Mouse (Mus musculus) heart, embryonic 16.5 days (tissue): ENCODE measurements around the gene Gm44579. TPM values are rescaled to one million over a fixed set of nuclear protein-coding genes. Genes with fewer than 3 reads are reported as not detected.
A peak's percentile ranks its signal among the peaks of the same experiment; 100 is the strongest.

ENCODE experiments used
- ATAC-seq: fragments of 200-750 bp; cut with Nextera tagmentation; replicated peaks from 2 replicates; pipeline ENCODE4 v1.8.0; 2017; ENCODE audit warnings: moderate number of reproducible peaks; ENCODE audit not compliant: insufficient read depth, low FRiP score; ENCODE audit errors: extremely low read depth
- H3K27ac ChIP-seq: fragments of 300-500 bp; sonication (generic); 2 replicates; pipeline ENCODE4 v1.5.1; 2014; ENCODE audit warnings: mild to moderate bottlenecking, low read length, control low read depth, moderate library complexity
- H3K27me3 ChIP-seq: fragments of 300-500 bp; sonication (generic); 2 replicates; pipeline ENCODE4 v1.6.1; 2014; ENCODE audit warnings: low read length, mixed read lengths; ENCODE audit not compliant: control insufficient read depth, insufficient read depth
- H3K36me3 ChIP-seq: fragments of 300-500 bp; sonication (generic); 2 replicates; pipeline ENCODE4 v1.6.1; 2014; ENCODE audit not compliant: control insufficient read depth, insufficient read depth
- H3K4me1 ChIP-seq: fragments of 300-500 bp; sonication (generic); 2 replicates; pipeline ENCODE4 v1.6.1; 2014; ENCODE audit warnings: low read length, mixed read lengths; ENCODE audit not compliant: control insufficient read depth, insufficient read depth
- H3K4me2 ChIP-seq: fragments of 300-500 bp; sonication (generic); 2 replicates; pipeline ENCODE4 v1.6.1; 2014; ENCODE audit warnings: low read depth, mild to moderate bottlenecking, control low read depth, low read length
- H3K4me3 ChIP-seq: fragments of 300-500 bp; sonication (generic); 2 replicates; pipeline ENCODE4 v1.5.1; 2014; ENCODE audit warnings: mild to moderate bottlenecking, control low read depth, low read length
- H3K9ac ChIP-seq: fragments of 300-500 bp; sonication (generic); 2 replicates; pipeline ENCODE4 v1.6.1; 2014; ENCODE audit warnings: low read length, control low read depth
- H3K9me3 ChIP-seq: fragments of 300-500 bp; sonication (generic); replicated peaks from 2 replicates; pipeline ENCODE4 v1.6.1; 2016; ENCODE audit warnings: low read length; ENCODE audit not compliant: control insufficient read depth
- WGBS: fragments of 180-500 bp; shearing (Covaris S2); extraction: QIAGEN DNeasy Blood & Tissue Kit; methylation state at CpG from one replicate; pipeline ENCODE4 v1.1.7; 2014; 5-methylcytosine and 5-hydroxymethylcytosine counted together
- polyA plus RNA-seq: library from polyadenylated mRNA; unstranded; fragments of >200 nt; fragmentation: Nextera tagmentation; extraction: Ambion mirVana; gene quantifications from 2 replicates; pipeline ENCODE4 v1.2.1, GENCODE M21; 2015

Gene Gm44579
- polyA plus RNA-seq, 1 experiment from 2014 or later: not detected

DNA sequence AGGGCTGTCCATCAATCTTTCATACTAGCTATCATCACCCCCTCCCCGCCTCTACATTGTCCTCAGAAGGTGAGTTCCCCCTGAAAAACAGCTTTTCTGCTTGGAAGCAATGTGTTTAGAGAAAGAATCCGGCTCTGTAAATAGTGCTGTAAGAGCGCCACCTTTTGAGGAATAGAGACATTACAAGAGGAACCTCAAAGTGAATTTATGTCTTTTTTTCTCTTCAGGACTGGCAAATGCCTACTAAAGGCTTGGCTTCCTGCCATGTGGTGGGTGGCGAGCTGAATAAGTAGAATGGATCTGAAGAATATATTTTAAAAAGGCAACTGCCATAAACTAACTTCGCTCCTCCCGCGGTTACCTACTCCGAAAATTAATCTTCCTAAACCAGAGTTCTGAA, 47.0 kb downstream of the Gm44579 start:
- Histone ChIP-seq H3K4me1 (no peaks in the 10 kb centered on the region), H3K4me3 (no peak overlapping the region), H3K4me2 (no peak overlapping the region), H3K27ac (no peak overlapping the region), H3K9ac (no peak overlapping the region), H3K9me3 (no peaks in the 10 kb centered on the region), H3K27me3 (peaks cover 27% of the 10 kb centered on the region), H3K36me3 (no peaks in the 10 kb centered on the region)
- ATAC-seq: no peak
- 38% methylated on average over 8 of the region's 8 CpGs for WGBS

DNA sequence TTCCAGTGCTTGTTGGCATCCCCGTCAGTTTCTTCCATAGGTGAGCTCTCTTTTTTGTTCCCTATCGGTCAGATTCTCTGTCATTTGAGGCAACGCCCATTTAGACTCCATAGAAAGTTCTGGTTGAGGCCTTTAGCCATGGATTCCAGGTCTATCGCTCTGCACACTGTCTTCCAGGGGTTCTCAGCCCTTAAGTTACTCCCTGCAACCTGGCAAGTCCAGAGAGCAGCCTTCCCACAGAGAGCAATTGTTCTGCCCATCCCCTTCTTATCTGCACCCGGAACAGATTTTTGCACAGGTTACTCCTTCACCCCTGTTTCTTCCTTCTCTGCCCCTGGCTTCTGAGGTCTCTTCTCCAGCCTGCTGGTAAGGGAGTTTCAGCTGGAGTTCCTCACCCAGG, 48.7 kb downstream of the Gm44579 start:
- Histone ChIP-seq H3K27me3 (peaks cover 43% of the 10 kb centered on the region), H3K27ac (no peak overlapping the region), H3K9ac (no peak overlapping the region), H3K4me2 (no peak overlapping the region), H3K4me3 (no peak overlapping the region), H3K9me3 (no peaks in the 10 kb centered on the region), H3K4me1 (peaks cover 7% of the 10 kb centered on the region; the same call in 1 of the 2 replicates), H3K36me3 (no peaks in the 10 kb centered on the region)
- no peak for ATAC-seq
- WGBS: 69% methylated on average over 5 of the region's 5 CpGs

DNA sequence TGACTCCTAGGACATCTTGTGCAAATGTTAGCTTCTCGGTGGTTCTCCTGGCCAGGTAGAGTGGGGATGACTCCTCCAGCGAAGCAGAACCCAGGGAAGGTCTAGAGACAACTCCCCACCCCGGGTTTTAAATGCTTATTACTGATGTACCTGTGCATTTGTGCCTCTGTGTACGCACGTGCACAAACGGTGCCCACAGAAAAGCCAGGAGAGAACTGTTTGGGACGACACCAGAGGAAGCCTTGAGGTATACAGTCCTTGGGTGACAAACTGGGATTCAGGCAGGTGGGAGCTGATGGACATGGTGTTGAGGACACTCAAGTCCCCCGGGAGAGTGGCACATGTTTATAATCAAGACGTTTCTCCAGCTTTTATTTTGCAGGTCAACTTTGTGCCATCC, 49.9 kb downstream of the Gm44579 start:
- no peak overlapping the region for H3K4me3 ChIP-seq
- no peaks in the 10 kb centered on the region for H3K36me3 ChIP-seq
- H3K4me1 ChIP-seq: peaks cover 11% of the 10 kb centered on the region; the same call in 1 of the 2 replicates
- peaks cover 46% of the 10 kb centered on the region for H3K27me3 ChIP-seq
- 70% methylated on average over 9 of the region's 9 CpGs for WGBS
- H3K9ac ChIP-seq: no peak overlapping the region
- H3K9me3 ChIP-seq: no peaks in the 10 kb centered on the region
- H3K4me2 ChIP-seq: no peak overlapping the region
- H3K27ac ChIP-seq: no peak overlapping the region
- no peak for ATAC-seq

DNA sequence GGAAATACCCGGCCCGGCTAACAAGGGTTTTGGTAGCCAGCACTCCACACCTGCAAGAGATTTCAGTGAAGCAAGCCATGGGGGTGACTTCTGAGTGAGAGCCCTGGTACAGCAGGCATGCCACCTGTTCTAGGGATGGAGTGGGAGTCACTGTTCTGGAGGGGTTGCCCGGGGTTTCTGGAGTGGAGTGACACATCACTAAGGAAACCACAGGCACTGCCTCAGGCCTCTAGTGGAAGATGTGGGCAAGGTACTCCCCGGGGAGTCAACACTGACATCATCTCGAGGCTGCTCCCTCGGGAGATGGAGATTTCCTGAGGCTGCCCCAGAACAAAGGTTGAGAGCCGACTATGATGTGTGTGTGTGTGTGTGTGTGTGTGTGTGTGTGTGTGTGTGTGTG, 50.4 kb downstream of the Gm44579 start:
- H3K27me3 ChIP-seq: peaks cover 49% of the 10 kb centered on the region
- H3K4me3 ChIP-seq: no peak overlapping the region
- H3K9me3 ChIP-seq: no peaks in the 10 kb centered on the region
- no peak overlapping the region for H3K9ac ChIP-seq
- 31% methylated on average over 7 of the region's 7 CpGs for WGBS
- no peaks in the 10 kb centered on the region for H3K36me3 ChIP-seq
- H3K27ac ChIP-seq: no peak overlapping the region
- no peak for ATAC-seq
- peaks cover 11% of the 10 kb centered on the region; the same call in 1 of the 2 replicates for H3K4me1 ChIP-seq
- H3K4me2 ChIP-seq: no peak overlapping the region

DNA sequence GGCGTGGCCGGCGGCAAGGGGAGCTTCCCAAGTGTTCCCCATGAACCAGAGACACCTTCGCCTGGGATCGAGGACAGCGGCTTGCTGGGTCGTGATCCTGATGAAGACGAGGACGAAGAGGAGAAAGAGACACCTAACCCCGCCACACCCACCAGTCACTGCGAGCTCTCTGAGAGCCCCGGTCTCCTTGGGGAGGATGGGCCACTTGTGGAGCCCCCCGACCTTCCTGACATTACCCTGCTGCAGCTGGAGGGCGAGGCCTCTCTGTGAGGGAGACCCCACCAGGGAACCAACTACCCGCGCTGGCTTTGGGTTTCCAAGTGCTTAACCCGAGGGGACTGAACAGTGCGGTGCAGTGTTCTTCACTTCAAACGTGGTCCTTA, 52.2 kb downstream of the Gm44579 start:
- Histone ChIP-seq H3K27ac (no peak overlapping the region), H3K4me2 (peak overlapping the region; percentile 69), H3K36me3 (no peaks in the 10 kb centered on the region), H3K9me3 (no peaks in the 10 kb centered on the region), H3K9ac (no peak overlapping the region), H3K4me1 (peaks cover 11% of the 10 kb centered on the region; the same call in 1 of the 2 replicates), H3K27me3 (peaks cover 52% of the 10 kb centered on the region), H3K4me3 (peak overlapping the region; percentile 53)
- 12% methylated on average over 19 of the region's 19 CpGs for WGBS
- ATAC-seq: no peak

DNA sequence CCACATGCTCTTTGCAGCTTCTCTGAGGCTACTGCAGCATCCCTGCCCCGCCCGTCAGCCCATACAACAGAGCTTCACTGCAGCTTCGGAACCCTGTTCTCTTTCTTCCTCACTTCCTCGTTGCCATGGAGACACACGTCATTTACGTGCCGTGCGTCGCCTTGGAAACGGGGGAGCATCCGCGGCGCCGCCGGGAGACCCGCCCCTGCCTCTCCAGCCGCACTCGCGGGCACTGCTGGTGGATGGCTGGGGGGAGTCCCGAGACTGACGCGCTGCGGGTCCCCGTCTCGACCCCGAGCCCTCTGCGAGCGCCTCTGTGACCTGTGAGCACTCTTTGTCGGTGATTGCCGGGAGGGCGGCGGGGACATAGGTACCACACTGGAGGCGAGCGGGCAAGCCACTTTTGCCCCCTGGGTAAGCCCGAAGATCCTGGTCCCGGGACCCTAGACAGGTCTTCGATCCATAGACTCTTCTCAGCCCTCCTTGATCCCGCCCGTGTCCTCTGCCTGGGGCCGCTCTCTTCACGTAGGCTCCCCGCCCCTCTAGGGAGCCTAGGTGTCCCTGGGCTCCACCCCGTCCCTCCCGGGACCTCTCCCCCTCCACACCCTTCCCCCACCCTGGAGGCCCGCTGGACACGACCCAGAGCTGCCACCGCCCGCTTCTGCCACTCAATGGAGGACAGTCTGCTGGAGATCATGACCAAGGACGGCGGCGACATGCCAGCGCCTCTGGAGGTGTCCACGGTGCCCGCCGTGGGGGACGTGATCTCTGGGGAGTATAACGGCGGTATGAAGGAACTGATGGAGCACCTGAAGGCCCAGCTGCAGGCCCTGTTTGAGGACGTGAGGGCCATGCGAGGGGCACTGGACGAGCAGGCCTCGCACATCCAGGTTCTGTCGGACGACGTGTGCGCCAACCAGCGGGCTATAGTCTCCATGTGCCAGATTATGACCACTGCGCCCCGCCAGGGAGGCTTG, 52.8 kb downstream of the Gm44579 start:
- Histone ChIP-seq H3K36me3 (no peaks in the 10 kb centered on the region), H3K27ac (no peak overlapping the region), H3K9me3 (no peaks in the 10 kb centered on the region), H3K4me2 (peak overlapping the region; percentile 69), H3K4me1 (peaks cover 11% of the 10 kb centered on the region; the same call in 1 of the 2 replicates), H3K9ac (peak overlapping the region; percentile 15), H3K27me3 (peaks cover 49% of the 10 kb centered on the region), H3K4me3 (peak overlapping the region; percentile 53)
- 2% methylated on average over 69 of the region's 69 CpGs for WGBS
- ATAC-seq: peak; percentile 61

DNA sequence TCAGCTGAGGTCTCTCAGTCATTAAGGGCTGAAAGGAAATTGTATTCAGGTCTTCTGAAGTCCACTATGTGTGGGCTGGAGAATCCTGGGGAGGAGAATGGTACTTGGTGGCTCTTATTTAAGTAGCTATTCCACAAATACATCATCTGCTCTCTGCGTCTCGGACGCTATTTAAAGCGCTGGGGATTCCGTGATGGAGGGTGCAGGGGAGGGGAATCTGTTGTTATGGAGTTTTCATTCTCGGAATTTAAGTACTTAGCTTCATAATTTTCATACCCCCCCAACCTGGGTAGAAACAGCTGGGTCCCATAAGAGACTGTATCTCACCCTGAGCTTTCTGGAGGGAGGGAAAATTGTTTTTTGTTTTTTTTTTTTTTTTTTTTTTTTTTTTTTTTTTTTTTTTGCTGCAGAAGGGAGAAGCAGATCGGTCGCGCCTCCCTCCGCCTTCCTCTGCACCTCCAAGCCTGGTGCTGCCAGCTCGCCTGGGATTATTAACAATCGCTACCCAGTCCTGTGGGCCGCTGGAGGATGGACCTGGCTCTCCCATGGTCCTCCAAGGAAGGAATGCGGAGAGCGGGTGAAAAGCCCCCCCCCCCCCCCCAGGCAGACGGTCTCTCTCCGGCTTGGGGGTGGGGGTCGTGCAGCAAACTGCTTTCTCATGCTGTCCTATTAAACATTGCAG, 53.7 kb downstream of the Gm44579 start, which contains the start of gene Ccdc184:
Ccdc184 (plus strand) TSS at position 196 of the 682 bp plus-strand sequence.
- Histone ChIP-seq H3K36me3 (no peaks in the 10 kb centered on the region), H3K4me2 (peak within 1 kb of the TSS; percentile 69), H3K9me3 (no peaks in the 10 kb centered on the region), H3K9ac (peak within 1 kb of the TSS; percentile 15), H3K4me1 (peaks cover 17% of the 10 kb centered on the region), H3K27me3 (peaks cover 44% of the 10 kb centered on the region), H3K27ac (no peak within 1 kb of the TSS), H3K4me3 (peak within 1 kb of the TSS; percentile 53)
- 0 out of 2 replicates have a peak, but pooled peaks have one; percentile 10 for ATAC-seq
- 4% methylated on average over 17 of the region's 18 CpGs for WGBS

DNA sequence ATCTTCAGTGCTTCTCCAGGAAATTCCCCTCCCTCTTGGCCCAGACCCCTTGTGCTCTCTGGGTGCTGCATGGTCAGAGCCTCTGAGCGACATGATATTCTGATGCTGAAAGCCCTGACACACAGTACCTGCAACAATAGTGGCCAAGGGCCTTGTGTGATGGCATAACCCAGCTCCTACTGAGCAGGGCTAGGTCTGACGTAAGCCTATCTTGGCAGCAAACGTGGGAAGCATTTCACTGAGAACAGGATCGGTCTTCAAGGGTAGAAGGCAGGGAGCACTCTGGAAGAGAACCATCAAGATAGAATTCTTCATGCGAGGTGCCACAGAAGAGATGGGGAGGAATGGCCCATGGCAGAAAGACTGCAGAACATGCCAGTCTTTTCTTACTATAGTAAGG, 55.3 kb downstream of the Gm44579 start, which contains the start of gene Asb8:
Asb8 (minus strand) TSS at position 101 of the 400 bp plus-strand sequence.
- Histone ChIP-seq H3K27ac (no peak within 1 kb of the TSS), H3K4me3 (no peak within 1 kb of the TSS), H3K4me1 (peaks cover 17% of the 10 kb centered on the region), H3K9ac (no peak within 1 kb of the TSS), H3K4me2 (no peak within 1 kb of the TSS), H3K9me3 (no peaks in the 10 kb centered on the region), H3K36me3 (no peaks in the 10 kb centered on the region), H3K27me3 (peaks cover 41% of the 10 kb centered on the region)
- 80% methylated on average over 5 of the region's 5 CpGs for WGBS
- no peak for ATAC-seq
